Mouse (Mus musculus) liver, adult 2 months (tissue): ENCODE data around the gene Tma7. TPM values are rescaled to one million over a fixed set of nuclear protein-coding genes. Genes with fewer than 3 reads are reported as not detected.

Experiments
- DNase-seq: peaks from one replicate; pipeline ENCODE4 v3.0.0-alpha.2; 2011; ENCODE audit warnings: low read depth, low spot score; ENCODE audit errors: extremely low read depth
- H3K27ac ChIP-seq: fragments of 200-500 bp; replicated peaks from 2 replicates; pipeline ENCODE4 v1.5.1; 2012; ENCODE audit warnings: low read depth, mild to moderate bottlenecking, control low read depth, inconsistent platforms, low read length; ENCODE audit not compliant: insufficient read depth
- H3K27me3 ChIP-seq: fragments of 200-500 bp; 2 replicates; pipeline ENCODE4 v1.6.1; 2012; ENCODE audit warnings: mild to moderate bottlenecking, moderate library complexity, low read length, inconsistent platforms; ENCODE audit not compliant: control insufficient read depth, insufficient read depth
- H3K36me3 ChIP-seq: fragments of 200-500 bp; 2 replicates; pipeline ENCODE4 v1.6.1; 2012; ENCODE audit warnings: low read length, inconsistent platforms; ENCODE audit not compliant: control insufficient read depth, insufficient read depth
- H3K4me1 ChIP-seq: fragments of 200-500 bp; 2 replicates; pipeline ENCODE4 v1.6.1; 2011; ENCODE audit warnings: low read length; ENCODE audit not compliant: control insufficient read depth, insufficient read depth
- H3K4me3 ChIP-seq: fragments of 200-500 bp; 2 replicates; pipeline ENCODE4 v1.5.1; 2011; ENCODE audit warnings: low read depth, mild to moderate bottlenecking, control low read depth, low read length, moderate library complexity; ENCODE audit not compliant: insufficient read depth
- H3K79me2 ChIP-seq: fragments of 200-500 bp; 2 replicates; pipeline ENCODE4 v1.6.1; 2012; ENCODE audit warnings: inconsistent platforms, mild to moderate bottlenecking, low read length, moderate library complexity; ENCODE audit not compliant: control insufficient read depth, insufficient read depth
- H3K9ac ChIP-seq: fragments of 200-500 bp; 2 replicates; pipeline ENCODE4 v1.6.1; 2012; ENCODE audit warnings: low read depth, mild to moderate bottlenecking, control low read depth, inconsistent platforms, low read length
- CTCF ChIP-seq: fragments of 200-500 bp; IDR thresholded peaks from 2 replicates; pipeline ENCODE4 v1.5.1; 2011; ENCODE audit warnings: low read depth, low read length, control low read depth
- POLR2A ChIP-seq: fragments of 200-500 bp; IDR thresholded peaks from 2 replicates; pipeline ENCODE4 v1.6.1; 2011; ENCODE audit warnings: low read length, control low read depth; ENCODE audit not compliant: insufficient read depth; ENCODE audit errors: extremely low read depth
- WGBS: fragments of 180-500 bp; shearing (Covaris S2); methylation state at CpG from one replicate; pipeline ENCODE4 v1.1.7; 2018; 5-methylcytosine and 5-hydroxymethylcytosine counted together
- polyA plus RNA-seq: library from polyadenylated mRNA; depleted of rRNA; stranded (reverse); fragments of >200 nt; gene quantifications from 2 replicates; pipeline ENCODE4 v1.2.3, GENCODE M21; 2012
- total RNA-seq: library from RNA; depleted of rRNA; stranded (reverse); fragments of >200 nt; gene quantifications from 2 replicates; pipeline ENCODE4 v1.2.3, GENCODE M21; 2014

Tma7 gene
- total and polyA plus RNA-seq, 2 experiments = 23.3 to 54.7 TPM

DNA sequence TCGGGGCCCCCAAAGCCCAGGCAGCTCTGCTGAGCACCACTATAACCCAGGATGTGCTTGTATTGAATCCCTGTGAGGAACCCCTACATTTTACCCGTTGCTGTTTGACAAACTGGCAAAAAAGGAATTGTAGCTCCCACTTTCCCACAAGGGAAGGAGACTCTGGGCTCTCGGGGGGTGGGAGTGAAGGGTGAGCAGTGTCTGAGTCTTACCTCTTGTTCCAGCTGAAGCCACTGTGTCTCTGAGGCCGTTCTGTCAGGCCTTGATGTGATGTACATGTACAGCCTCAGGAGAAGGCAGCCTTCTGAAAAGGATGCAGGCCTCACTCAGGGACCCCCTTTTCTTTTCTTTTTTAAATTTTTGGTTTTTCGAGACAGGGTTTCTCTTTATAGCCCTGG lies 21.5 kb downstream of the Tma7 start:
- no peak overlapping the region for H3K4me3 ChIP-seq
- peaks cover 7% of the 10 kb centered on the region for H3K4me1 ChIP-seq
- H3K9ac ChIP-seq = no peak overlapping the region
- no peaks in the 10 kb centered on the region for H3K27me3 ChIP-seq
- H3K27ac ChIP-seq = no peak overlapping the region
- WGBS = 91% methylated on average over 5 of the region's 5 CpGs
- H3K79me2 ChIP-seq = peaks cover 8% of the 10 kb centered on the region; the same call in 1 of the 2 replicates
- DNase-seq = no peak
- TF ChIP-seq CTCF = no peak
- TF ChIP-seq POLR2A = no peak
- H3K36me3 ChIP-seq = peaks cover 7% of the 10 kb centered on the region; the same call in 1 of the 2 replicates

- 88% methylated on average over 16 of the region's 16 CpGs for WGBS
- Histone ChIP-seq H3K4me1 (peaks cover 9% of the 10 kb centered on the region), H3K27me3 (no peaks in the 10 kb centered on the region), H3K36me3 (peaks cover 2% of the 10 kb centered on the region; the same call in 1 of the 2 replicates), H3K4me3 (no peak overlapping the region), H3K27ac (no peak overlapping the region), H3K79me2 (peaks cover 11% of the 10 kb centered on the region; the same call in 1 of the 2 replicates), H3K9ac (no peak overlapping the region)
- no peak for TF ChIP-seq CTCF
- DNase-seq = no peak
Measured at GRCm38 (mm10) chr9:109060184-109060897, 22.0 kb downstream of the Tma7 start.

DNA sequence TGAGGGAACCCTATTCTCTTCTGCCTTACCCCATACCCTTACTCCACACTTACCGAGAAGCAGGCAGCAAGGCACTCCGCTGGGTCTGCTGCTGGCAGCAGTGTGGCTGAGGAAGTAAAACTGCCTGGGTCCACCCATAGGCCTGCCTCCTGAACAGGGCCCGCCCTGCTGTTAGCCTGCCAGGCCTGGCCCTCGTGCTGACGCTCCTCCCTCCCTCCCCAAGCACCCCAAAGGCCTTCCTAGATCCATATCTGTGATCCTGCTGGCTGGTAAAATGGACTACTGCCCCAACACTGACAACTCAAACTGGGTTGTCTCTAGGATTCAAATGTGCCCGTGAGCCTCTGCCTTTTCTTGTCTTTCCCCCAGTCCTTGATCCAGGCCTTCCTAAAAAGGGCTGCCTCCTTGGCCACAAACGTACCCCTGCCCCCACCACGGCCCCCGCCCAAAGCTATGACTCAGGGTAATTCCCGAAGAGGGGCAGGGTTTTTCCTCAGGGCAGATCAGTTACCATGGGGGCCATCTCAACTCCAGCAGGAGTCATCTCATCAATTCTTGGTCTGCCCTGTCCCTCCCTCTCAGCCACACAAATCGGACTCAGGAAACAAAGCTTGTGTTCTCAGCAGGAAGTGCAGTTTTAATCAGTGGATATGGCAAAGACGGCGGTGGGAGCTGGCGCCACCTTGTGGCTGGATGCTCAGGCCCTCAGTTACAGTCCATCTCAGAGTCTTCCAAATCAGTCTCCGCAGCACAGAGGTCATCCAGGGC lies 23.1 kb downstream of the Tma7 start, which contains the start of gene Trex1:
Gene Trex1, minus strand, starts transcription at position 599 of the 768 bp plus-strand sequence.
- H3K4me3 ChIP-seq = peak within 1 kb of the TSS; percentile 50
- 2% methylated on average over 15 of the region's 15 CpGs for WGBS
- TF ChIP-seq POLR2A (peak; percentile 90), CTCF (peak; percentile 98)
- peak within 1 kb of the TSS; percentile 82 for H3K27ac ChIP-seq
- H3K79me2 ChIP-seq = peaks cover 11% of the 10 kb centered on the region; the same call in 1 of the 2 replicates
- peaks cover 12% of the 10 kb centered on the region for H3K4me1 ChIP-seq
- no peaks in the 10 kb centered on the region for H3K27me3 ChIP-seq
- H3K36me3 ChIP-seq = no peaks in the 10 kb centered on the region
- peak within 1 kb of the TSS; percentile 68 for H3K9ac ChIP-seq
- peak; percentile 90 for DNase-seq

GRCm38 (mm10) chr9:109058006-109058765 lies 24.2 kb downstream of the Tma7 start:
- no peak for DNase-seq
- peaks cover 11% of the 10 kb centered on the region; the same call in 1 of the 2 replicates for H3K79me2 ChIP-seq
- TF ChIP-seq POLR2A (no peak), CTCF (no peak)
- peaks cover 12% of the 10 kb centered on the region for H3K4me1 ChIP-seq
- no peaks in the 10 kb centered on the region for H3K27me3 ChIP-seq
- peak overlapping the region; percentile 68 for H3K9ac ChIP-seq
- H3K4me3 ChIP-seq = peak overlapping the region; percentile 31
- H3K36me3 ChIP-seq = no peaks in the 10 kb centered on the region
- peak overlapping the region; percentile 41 for H3K27ac ChIP-seq
- 86% methylated on average over 19 of the region's 19 CpGs for WGBS

DNA sequence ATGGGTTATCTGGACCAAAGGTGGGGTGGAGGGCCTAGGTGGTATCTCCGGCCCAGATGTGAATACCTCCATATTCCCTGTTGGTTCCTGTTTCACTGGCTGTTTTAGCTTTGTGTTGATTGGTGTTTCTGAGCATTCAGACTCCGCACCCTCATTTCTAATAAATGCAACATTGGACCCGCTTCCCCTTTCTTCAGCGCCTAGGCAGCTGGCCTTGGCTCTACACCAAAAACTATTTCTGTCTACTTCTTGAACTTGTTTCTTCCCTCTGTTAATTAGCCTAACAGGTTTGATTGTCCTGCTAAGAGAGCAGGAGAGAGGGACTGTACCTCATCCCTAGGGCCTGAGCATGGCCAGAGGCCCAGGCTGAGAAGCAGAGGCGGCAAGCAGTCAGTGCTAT lies 24.8 kb downstream of the Tma7 start:
- H3K4me1 ChIP-seq = peaks cover 12% of the 10 kb centered on the region
- no peaks in the 10 kb centered on the region for H3K27me3 ChIP-seq
- H3K27ac ChIP-seq = peak overlapping the region; percentile 26
- H3K9ac ChIP-seq = no peak overlapping the region
- TF ChIP-seq CTCF (no peak), POLR2A (no peak)
- no peak overlapping the region for H3K4me3 ChIP-seq
- peak; percentile 22 for DNase-seq
- H3K36me3 ChIP-seq = no peaks in the 10 kb centered on the region
- 86% methylated on average over 5 of the region's 5 CpGs for WGBS
- peaks cover 11% of the 10 kb centered on the region; the same call in 1 of the 2 replicates for H3K79me2 ChIP-seq
